Mouse (Mus musculus): ENCODE results near the gene Rhox3h.
"Not testable (repeated sequence)": the region's sequence is repeated elsewhere in the genome, so short reads cannot be mapped to it uniquely, and the experiment has no call there.

Rhox3h gene

GRCm38 (mm10) chrX:37668664-37669063 lies at the start of gene Rhox3h:
Gene Rhox3h, minus strand, starts transcription at chrX:37668764.
- DNase-seq (ENCODE audit: low spot score in 2 of 2): not testable (repeated sequence)

GRCm38 (mm10) chrX:37701821-37702387 lies 33.3 kb upstream of the Rhox3h start:
- DNase-seq (ENCODE audit: low spot score in 2 of 2): no peak

- DNase-seq (ENCODE audit: low spot score in 2 of 2): no peak
Observed at GRCm38 (mm10) chrX:37692261-37692660, 23.7 kb upstream of the Rhox3h start.

GRCm38 (mm10) chrX:37683031-37683715 lies 14.6 kb upstream of the Rhox3h start:
- no peak for DNase-seq (ENCODE audit: low spot score in 2 of 2)

- DNase-seq (ENCODE audit: low spot score in 2 of 2): not testable (repeated sequence)
Observed at GRCm38 (mm10) chrX:37673177-37673576, 4.6 kb upstream of the Rhox3h start, which contains the start of gene Rhox2h. Gene Rhox2h, minus strand, starts transcription at chrX:37673277.

- DNase-seq (ENCODE audit: low spot score in 2 of 2): not testable (repeated sequence)
Observed at GRCm38 (mm10) chrX:37651227-37651626, 17.3 kb downstream of the Rhox3h start, which contains the start of gene Rhox4g. Gene Rhox4g, minus strand, starts transcription at chrX:37651327.

GRCm38 (mm10) chrX:37643370-37643769 lies 25.2 kb downstream of the Rhox3h start, which contains the start of gene Rhox2g:
Gene Rhox2g, minus strand, starts transcription at chrX:37643470.
- not testable (repeated sequence) for DNase-seq (ENCODE audit: low spot score in 2 of 2)

- DNase-seq (ENCODE audit: low spot score in 2 of 2): not testable (repeated sequence)
Observed at GRCm38 (mm10) chrX:37628512-37628911, 40.1 kb downstream of the Rhox3h start, which contains the start of gene Rhox3g. Gene Rhox3g, minus strand, starts transcription at chrX:37628612.

Measured in urinary bladder, postnatal 36 days (tissue).